Mouse (Mus musculus): ENCODE results near the gene Ptpru. TPM values are rescaled to one million over a fixed set of nuclear protein-coding genes. Genes with fewer than 3 reads are reported as not detected.

Gene Ptpru
- total RNA-seq (2022): 1 to 10 TPM; 4.5 to 9.7 (median 5.7) TPM

DNA sequence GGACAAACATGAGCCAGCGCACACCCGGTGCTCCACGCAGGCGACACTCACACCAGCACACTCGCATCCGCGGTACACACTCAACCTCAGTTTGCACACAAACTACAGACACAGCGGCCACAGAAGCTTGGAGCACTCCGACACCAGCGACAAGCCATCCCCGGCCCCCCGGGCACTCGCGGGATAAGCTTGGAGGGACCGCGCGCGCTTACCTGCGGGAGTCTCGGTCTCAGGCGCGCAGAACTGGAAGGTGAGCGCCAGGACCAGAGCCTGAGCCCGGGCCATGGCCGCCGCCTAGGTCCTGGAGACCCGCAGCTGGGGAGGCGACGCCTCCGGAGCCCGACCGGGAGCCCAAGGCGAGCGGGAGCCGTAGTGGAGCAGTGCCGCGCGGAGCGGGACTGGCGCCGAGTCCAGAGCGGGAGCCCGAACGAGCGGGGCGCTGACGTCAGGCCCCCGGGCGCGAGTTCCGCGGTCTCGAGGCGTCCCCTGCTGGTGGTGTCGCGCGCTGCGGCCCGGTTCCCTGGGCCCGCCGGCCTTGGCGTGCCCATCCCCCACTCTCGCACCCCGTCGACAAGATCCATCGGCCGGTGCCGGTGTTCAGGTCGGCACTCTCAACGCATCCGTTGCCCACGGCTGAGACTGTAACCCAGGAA lies at the start of gene Ptpru:
TSS of gene Ptpru (minus strand) at position 417 of the 653 bp plus-strand sequence.
- peak; percentile 90 for DNase-seq (ENCODE audit: low spot score)

DNA sequence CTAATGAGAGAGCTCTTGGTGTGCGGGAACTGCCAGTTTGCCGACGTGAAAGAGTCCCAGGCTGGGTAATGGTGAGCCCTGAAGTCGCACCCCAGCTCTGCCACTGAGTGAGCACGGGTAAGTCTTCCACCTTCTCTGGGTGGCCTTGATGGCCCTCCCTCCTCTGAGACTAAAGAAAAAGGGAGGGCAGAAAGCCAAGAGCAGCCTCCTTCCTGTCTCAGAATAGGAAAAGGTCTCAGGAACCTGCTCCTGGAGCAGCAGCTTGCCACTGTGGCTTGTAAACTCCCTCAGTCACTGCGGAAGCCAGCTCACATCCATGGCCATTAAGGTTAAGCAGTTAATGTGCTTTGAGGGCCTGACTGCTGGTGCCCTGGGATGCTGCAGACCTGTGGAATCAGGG lies 47.3 kb upstream of the Ptpru start:
- DNase-seq (ENCODE audit: low spot score): peak; percentile 50

DNA sequence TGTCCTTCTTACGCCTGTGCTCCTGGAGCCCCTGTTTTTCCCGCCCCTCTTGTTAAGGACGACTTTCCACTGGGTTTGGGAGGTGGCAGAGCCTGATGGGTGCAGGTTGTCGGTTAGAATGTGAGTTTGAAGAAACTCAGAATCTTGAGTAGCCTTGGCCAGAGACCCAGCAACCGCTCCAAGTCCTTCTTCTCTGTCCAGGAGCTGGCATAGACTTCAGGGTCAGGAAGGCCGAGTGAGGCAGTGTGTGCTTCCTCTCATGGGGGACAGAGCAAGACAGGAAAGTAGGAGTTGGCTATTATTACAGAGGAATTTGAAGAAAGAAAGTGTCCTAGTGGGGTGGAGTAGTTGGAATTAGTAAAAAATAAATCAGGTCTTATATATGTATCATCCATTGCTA lies 45.5 kb upstream of the Ptpru start:
- no peak for DNase-seq (ENCODE audit: low spot score)

DNA sequence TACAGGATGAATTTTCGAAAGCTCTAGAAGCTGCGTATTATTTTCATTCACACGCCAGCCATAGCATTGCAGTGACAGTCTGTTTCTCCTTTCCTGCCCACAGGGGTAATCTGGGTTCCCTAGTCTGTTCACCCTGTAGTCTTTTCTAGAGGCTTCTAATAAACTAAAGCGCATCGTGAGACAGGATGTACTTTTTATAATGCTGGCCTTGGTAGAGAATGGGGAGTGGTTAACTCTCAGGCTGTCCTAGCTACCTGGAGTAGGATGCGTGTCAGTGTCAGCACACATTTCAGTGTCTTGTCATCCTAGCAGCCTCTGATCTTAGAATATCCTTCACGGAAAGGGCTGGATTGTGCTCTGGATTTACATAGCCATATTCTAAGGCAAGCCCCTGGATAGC lies 43.2 kb upstream of the Ptpru start:
- DNase-seq (ENCODE audit: low spot score): no peak

DNA sequence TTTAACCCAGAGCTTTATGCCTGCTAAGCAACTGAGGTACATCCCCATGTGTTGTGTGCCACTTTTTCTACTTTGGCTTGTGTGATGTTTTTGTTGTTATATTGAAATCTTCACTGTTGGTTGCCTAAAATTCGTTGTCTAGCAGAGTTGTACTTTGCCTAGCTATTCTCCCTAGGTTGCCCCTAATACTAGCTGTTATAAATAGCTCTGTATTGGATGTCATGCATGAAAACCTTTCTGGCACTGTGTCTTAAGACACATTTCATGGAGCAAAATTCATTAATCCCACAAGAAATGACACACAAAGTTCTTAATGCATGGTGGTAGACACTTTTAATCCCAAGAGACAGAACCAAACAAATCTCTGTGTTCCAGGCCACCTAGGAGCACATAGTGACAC lies 41.6 kb upstream of the Ptpru start:
- DNase-seq (ENCODE audit: low spot score): no peak

DNA sequence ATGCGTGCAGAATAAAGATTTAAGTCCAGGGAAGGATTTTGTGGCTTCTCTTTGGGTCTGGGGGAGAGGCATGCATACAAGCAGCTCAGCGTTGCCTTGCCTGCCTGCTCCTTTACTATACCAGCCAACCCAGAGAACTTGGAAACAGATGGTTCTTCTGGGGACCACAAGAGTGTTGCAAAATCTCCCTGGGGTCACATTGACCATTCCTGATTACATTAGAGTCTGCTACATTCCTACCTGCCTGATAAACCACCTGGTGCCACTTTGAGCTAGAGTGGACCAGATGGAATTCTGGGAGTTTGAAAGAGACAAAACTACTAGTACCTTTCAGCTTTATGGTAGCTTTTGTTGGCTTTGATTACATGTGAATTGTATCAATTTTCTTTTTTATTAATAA lies 38.7 kb upstream of the Ptpru start:
- DNase-seq (ENCODE audit: low spot score): no peak

DNA sequence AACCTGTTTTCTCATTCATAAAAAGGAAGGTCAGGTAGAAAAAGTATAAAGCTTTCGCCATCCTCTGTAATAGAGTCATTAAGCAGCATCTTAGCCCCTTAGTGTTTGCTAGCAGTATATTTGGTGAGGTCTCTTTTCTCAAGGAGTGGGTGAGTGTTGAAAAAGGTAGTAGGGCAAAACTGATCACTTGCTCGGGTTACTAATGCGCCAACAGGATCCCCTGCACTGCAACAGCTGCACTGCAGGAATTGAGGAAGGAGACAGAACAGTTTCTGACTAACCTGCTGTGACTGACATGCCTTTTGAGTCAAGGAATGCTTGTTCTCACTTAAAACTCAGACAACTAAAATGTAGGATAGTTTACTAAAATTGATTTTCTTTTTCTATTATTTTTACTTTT lies 37.2 kb upstream of the Ptpru start:
- DNase-seq (ENCODE audit: low spot score): no peak

DNA sequence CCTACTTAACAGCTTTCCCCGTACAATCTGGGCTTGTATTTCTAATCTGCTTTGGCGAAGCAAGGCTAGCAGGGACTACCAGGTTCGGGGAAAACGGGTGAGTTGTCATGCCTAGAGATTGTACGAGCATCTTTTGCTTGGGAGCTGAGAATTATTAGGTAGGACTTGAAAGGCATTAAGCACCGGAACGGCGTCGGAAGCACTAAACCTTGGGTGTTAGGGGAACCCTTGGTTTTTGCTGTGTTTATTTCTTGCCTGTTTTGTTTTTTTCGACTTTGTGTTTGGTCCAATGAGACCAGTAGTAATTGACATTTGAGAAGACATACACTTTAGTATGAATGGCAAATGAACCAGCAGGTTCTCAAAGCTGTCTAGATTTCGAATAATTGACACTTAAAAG lies 36.5 kb upstream of the Ptpru start:
- no peak for DNase-seq (ENCODE audit: low spot score)

DNA sequence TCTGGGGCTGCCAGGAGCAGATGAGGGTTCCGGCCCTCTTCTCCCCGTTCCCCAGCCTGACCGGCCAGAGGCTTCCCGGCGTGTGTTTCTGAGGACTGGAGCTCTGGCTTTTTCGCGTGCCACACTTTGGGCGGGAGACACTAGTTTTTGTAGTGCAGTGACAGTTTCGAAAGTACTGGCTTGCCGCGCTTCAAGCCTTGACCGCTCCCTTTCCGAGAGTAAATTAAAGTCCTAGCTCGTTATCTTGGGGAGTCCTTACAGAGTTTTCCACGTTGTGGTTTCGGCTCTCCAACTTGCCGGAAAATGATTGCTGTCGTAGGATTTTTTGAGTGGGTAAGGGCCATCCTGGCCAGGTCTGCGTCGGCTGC lies 36.1 kb upstream of the Ptpru start:
- DNase-seq (ENCODE audit: low spot score): no peak

DNA sequence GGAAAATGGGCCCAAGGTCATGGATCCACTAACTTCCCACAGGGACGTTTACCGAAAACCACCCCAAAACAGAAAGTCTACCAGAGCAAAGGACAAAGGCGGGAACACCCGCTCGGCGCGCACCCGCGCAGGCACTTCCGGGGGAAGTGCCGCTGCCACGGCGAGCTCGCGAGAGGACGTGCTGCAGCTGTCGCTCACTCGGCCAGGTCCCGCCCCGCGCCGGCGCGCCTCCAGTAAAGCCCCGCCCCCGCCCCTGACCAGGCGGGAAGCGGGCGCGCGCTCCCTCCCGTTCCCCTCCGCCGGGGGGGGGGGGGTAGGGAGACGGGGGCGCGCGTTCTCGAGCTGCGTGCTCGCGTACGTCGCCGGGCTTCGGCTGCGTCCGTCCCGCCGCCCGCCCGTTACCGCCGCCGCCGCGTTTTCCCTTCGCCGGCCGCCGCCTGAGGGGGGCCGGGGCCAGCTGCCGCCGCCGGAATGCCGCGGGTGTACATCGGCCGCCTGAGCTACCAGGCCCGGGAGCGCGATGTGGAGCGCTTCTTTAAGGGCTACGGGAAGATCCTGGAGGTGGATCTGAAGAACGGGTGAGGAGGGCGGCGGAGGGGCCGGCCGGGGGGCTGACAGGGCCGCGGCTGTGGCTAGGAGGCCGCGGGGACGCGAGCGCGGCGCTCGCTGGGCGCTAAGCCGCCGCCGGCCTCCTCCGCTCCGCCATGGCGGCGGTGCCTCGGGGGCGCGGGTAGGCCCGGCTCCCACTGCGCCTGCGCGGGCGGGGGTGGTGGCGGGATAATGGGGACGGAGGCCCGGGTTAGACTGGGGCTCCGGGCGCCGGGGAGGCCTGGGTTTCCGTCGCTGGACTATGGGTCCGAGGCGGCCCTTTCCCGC lies 35.4 kb upstream of the Ptpru start, which contains the start of gene Srsf4:
TSS of gene Srsf4 (plus strand) at position 325 of the 876 bp plus-strand sequence.
- DNase-seq (ENCODE audit: low spot score): peak; percentile 89

DNA sequence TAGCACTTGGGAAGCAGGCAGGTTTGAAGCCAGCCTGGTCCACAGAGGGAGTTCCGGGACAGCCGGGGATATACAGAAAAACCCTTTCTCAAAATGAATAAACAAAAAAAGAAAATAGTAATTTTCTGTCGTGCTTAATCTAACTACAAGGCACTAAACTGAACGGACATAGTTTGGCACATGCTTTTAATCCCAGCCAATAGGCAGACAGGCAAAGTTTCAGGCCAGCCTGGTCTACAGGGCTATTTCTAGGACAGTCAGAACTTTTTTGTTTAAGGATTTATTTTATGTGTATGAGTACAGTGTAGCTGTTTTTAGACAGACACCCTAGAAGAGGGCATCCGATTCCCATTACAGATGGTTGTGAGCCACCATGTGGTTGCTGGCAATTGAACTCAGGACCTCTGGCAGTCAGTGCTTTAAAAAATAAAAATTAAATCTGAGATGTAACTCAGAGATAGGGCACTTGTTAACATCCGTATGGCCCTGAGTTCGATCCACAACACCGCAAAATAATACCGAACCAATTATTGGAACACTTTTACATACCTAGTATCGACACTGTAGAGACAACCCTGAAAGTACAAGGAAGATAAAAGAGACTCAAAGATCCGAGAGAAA lies 34.7 kb upstream of the Ptpru start:
- DNase-seq (ENCODE audit: low spot score): no peak

DNA sequence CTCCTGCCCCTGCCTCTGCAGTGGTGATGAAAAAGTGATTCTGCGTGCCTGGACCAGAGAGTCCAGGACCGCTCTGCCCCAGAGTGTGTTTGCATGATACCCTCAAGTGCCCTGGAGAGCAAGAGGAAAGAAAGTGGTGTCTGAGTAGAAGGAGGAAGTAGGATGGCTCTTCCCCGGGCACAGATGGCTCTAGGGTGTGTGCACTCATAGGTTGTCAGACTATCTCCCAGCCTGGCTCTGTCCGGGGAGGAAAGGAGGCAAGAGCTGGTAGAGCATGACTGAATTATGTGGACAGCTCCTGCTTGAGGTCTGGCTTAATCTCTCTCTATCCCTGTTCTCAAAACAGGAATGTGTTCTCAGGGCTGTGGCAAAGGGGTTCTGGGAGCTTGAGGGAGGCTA lies 23.3 kb upstream of the Ptpru start:
- DNase-seq (ENCODE audit: low spot score): no peak

DNA sequence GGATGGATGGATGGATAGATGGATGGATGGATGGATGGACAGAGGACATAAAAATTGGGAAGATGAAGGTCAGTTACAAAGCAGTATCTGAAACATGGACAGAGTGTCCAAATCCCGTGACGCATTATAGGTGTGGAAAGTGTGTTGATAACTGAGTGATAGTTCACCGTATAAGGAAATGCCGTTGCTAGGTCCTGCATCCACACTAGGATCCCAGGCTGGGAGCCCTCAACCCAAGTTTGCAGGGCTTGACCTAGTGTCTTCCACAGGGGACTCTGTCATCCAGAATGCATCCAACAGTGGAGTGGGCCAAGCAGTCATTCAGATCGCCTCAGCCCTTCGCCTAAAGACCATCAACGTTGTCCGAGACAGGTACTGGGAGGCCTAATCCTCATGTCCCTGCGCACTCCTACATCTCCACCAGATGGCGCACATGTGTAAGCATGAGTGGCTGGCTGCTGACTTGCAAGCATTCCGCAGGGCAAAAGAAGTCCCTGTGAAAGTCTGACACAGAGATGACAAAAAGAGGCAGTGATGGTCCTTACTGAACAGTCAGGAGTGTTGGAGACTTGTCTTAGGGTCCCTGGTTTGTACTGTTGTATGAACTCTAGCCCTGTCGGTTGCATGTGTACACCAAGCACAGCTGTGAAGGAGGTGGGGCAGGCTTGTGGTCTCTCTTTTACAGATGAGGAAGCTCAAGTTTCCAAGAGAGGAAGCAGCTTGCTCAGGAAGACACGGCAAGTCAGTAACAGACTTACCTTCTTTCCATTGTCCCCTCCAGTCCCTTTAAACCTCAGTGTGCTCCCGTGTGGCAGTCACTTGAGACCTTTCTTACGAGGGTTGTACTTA lies 22.6 kb upstream of the Ptpru start:
- DNase-seq (ENCODE audit: low spot score): peak; percentile 84

DNA sequence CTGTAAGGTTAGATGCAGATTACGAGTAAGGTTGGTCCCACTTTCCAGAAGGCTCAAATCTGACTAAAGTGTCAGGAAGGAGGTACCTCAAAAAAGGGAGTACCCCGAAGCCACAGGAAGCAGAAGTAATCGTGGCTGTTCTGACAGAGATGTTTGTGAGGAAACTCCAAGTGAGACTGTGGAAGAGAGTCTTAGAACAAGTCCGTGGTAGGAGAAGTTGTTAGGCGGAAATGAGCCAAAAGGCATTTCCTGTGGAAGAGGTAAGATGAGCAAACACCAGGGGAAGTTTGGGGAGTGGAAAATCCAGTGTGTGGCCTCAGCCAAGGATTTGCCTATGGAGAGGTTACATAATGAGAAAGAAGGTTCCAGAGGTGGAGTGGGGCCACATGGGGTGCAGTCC lies 16.9 kb upstream of the Ptpru start:
- peak; percentile 24 for DNase-seq (ENCODE audit: low spot score)

DNA sequence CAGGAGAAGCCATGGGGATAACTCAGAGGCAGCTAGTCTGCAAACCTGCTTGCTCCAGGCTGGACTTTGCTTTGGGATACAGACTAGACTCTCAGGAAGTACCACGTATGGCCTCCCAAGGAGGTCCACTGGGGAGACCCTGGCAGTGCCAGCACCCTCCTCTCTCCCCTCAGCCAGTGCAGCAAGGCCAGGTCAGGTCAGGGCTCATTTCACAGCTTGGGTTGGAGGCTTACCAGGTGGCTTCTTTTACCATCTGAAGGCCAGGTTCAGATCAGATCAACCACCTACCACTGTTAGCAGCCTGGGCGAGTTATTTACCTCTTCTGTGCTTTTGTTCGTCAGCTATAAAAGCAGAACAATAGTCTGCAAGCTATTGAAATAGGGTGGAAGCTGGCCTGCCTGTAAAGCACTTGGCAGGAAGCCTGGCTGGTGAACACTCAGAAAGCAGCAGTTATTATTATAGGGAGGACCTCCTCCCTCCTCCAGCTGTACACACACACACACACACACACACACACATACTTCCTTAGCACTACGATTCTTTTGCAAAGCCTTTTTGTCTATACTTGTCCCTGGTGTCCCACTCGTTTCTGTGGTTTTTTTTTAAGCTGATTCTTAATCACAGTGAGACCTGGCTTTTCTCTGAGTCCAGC lies 12.0 kb upstream of the Ptpru start:
- peak; percentile 71 for DNase-seq (ENCODE audit: low spot score)

DNA sequence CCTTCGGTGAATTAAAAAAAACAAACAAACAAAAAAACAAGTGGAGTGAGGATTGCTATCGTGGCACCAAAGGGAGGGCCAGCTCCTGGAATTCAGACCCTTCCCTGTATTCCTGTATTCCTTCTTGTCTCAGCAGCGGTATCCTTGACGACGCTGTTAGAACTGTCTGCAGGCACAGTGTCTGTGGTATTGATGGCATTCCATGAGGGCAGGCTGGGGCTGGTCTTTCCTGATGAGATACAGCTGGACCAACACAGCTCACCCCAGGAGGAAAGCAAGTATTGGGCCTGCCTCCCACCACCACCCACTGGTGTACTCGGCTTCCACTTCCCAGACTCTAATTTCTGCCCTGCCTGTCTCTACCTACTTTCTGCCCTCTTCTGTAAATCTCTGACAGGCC lies 10.0 kb upstream of the Ptpru start:
- DNase-seq (ENCODE audit: low spot score): no peak

DNA sequence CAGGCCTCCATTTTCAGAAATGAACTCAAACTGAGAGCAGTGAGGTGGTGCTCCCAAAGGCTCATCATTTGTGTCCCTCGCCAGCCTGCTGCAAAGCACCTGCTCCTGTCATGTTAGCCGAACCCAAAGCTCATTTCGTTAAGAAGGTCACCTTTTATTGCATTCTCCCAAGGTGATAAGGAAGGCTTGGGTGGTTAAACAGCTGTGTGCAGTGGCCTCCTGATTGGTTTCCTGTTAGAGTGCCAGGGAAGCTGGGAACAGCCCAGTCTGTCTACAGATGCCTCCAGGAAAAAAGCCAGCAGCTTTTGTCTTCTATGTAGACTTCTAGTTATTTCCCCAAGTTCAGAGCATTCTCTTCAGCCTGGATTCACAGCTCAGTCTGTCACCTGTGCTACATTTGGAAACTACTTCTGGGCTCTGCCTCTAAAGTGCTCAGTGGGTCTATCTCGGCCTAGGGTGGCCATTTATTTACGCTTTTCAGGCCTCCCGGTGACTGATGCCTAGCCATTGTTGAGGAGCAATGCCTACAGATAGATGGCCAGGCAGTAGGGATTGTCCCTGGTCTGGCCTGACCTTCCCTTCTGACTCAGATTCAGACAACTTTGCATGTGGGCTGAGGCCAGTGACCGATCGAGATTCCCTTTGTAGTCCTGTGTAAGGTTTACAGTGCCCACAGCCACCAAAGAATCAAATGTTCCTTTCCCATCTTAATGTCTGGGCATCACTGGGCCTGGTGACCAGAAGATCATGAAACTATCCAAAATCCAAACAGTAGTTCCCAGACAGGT lies 8.1 kb upstream of the Ptpru start:
- no peak for DNase-seq (ENCODE audit: low spot score)

DNA sequence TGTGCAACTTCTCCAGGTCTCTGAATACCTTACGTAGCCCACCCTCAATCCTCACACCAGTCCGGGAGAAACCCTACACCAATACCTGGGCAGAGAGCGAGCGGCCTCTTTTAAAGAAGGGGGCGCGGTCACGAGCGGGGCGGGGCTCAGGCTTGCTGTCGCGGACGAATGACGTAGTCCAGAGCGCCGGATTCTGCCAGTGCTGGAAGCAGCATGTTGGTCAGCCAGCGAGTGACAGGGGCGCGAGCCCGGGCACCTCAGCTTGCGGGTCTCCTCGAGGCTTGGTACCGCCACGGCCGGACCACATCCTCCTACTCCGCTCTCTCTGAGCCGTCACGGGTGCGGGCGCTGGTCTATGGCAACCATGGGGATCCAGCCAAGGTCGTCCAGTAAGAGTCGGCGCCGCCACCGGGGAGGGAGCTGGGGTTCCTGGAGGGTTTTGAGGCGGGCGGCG lies 5.2 kb upstream of the Ptpru start, which contains the start of gene Mecr:
TSS of gene Mecr (plus strand) at position 181 of the 454 bp plus-strand sequence.
- peak; percentile 92 for DNase-seq (ENCODE audit: low spot score)

DNA sequence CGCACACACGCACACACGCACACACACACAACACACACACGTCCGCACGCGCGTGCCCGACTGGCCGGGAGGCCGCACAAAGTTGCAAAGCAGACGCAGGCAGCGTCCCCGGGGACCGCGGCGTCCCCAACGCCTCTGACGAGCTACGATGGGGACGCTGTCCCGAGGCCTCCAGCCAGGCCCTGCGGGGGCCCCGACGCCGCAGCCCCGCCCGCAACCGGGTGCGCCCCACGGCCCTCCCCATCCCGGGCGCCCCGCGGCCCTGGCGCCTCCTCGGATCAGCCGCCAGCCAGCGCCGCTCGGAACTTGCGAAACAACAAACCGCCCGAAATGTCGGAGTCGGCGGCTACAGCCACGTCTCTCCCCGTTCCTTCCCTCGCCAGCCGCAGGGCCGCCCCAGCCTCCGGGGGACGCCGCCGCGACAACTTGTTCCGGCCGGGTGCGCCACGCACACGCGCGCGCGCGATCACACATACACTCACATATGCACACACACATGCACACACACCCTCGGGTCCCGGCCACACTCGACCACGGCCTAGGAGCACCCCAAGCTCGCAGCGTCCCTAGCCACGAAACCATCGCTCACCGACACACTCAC lies 1.1 kb downstream of the Ptpru start:
- DNase-seq (ENCODE audit: low spot score): no peak

DNA sequence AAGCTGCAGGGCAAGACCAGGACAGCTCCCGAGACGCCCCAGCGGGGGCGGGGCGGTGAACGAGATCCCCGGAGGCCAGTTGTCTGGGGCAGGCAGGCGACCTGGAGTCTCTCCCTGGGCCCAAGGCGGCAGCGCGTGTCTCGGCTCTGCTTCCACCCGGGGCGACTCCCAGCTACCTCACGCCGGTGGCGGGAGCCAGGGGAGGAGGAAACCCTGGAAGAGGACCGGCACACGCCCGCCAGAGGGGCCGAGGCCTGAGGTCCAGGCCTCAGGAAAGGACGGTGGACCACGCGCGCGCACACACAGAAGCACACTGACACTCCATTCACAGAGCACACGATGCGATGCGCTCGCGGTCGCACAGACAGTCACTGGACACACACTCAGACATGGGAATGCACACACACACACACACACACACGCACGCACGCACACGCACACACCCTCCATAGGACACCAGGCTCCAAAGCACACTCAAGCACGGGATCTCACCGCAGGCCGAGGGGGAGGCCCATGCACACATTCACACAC lies 1.7 kb downstream of the Ptpru start:
- no peak for DNase-seq (ENCODE audit: low spot score)
